Mouse (Mus musculus) liver, embryonic 12.5 days (tissue): ENCODE data around the gene Cog1. TPM values are rescaled to one million over a fixed set of nuclear protein-coding genes. Genes with fewer than 3 reads are reported as not detected.
A peak's percentile ranks its signal among the peaks of the same experiment; 100 is the strongest.

Experiments used
- ATAC-seq: fragments of 200-750 bp; cut with Nextera tagmentation; 2 replicates; pipeline ENCODE4 v1.8.0; 2017; ENCODE audit warnings: moderate number of reproducible peaks, mild to moderate bottlenecking, moderate library complexity
- H3K27ac ChIP-seq: fragments of 300-500 bp; sonication (generic); 2 replicates; pipeline ENCODE4 v1.5.1; 2016; ENCODE audit warnings: mild to moderate bottlenecking
- H3K27me3 ChIP-seq: fragments of 300-500 bp; sonication (generic); replicated peaks from 2 replicates; pipeline ENCODE4 v1.6.1; 2016; ENCODE audit warnings: mild to moderate bottlenecking, moderate library complexity
- H3K36me3 ChIP-seq: fragments of 300-500 bp; sonication (generic); 2 replicates; pipeline ENCODE4 v1.6.1; 2016; ENCODE audit warnings: mild to moderate bottlenecking, moderate library complexity
- H3K4me1 ChIP-seq: fragments of 300-500 bp; sonication (generic); 2 replicates; pipeline ENCODE4 v1.6.1; 2016
- H3K4me2 ChIP-seq: fragments of 300-500 bp; sonication (generic); 2 replicates; pipeline ENCODE4 v1.6.1; 2016; ENCODE audit warnings: mild to moderate bottlenecking, moderate library complexity
- H3K4me3 ChIP-seq: fragments of 300-500 bp; sonication (generic); 2 replicates; pipeline ENCODE4 v1.5.1; 2016; ENCODE audit warnings: mild to moderate bottlenecking, moderate library complexity
- H3K9ac ChIP-seq: fragments of 300-500 bp; sonication (generic); 2 replicates; pipeline ENCODE4 v1.6.1; 2016; ENCODE audit warnings: mild to moderate bottlenecking, moderate library complexity
- H3K9me3 ChIP-seq: fragments of 300-500 bp; sonication (generic); replicated peaks from 2 replicates; pipeline ENCODE4 v1.6.1; 2016; ENCODE audit warnings: mild to moderate bottlenecking, moderate library complexity
- WGBS: fragments of 180-500 bp; shearing (Covaris S2); methylation state at CpG from one replicate; pipeline ENCODE4 v1.1.7; 2016; ENCODE audit not compliant: insufficient replicate concordance; 5-methylcytosine and 5-hydroxymethylcytosine counted together
- polyA plus RNA-seq: library from polyadenylated mRNA; unstranded; fragments of >200 nt; fragmentation: Nextera tagmentation; extraction: Ambion mirVana; gene quantifications from 2 replicates; pipeline ENCODE4 v1.2.1, GENCODE M21; 2016

Gene Cog1
- polyA plus RNA-seq, 1 experiment from 2014 or later, result 21.7 TPM

GRCm38 (mm10) chr11:113690506-113690905 is 41.5 kb downstream of the Cog1 start:
- H3K27me3 ChIP-seq, result no peaks in the 10 kb centered on the region
- WGBS, result 86% methylated on average over 12 of the region's 12 CpGs
- H3K4me2 ChIP-seq, result no peak overlapping the region
- peaks cover 89% of the 10 kb centered on the region for H3K36me3 ChIP-seq
- ATAC-seq, result no peak
- H3K9me3 ChIP-seq, result no peaks in the 10 kb centered on the region
- no peak overlapping the region for H3K4me3 ChIP-seq
- H3K4me1 ChIP-seq, result peaks cover 26% of the 10 kb centered on the region
- no peak overlapping the region for H3K27ac ChIP-seq
- no peak overlapping the region for H3K9ac ChIP-seq

GRCm38 (mm10) chr11:113691318-113691717 is 42.3 kb downstream of the Cog1 start:
- no peak for ATAC-seq
- WGBS, result 82% methylated on average over 5 of the region's 5 CpGs
- Histone ChIP-seq H3K4me2 (no peak overlapping the region), H3K27me3 (no peaks in the 10 kb centered on the region), H3K9ac (no peak overlapping the region), H3K9me3 (no peaks in the 10 kb centered on the region), H3K4me3 (no peak overlapping the region), H3K36me3 (peaks cover 96% of the 10 kb centered on the region), H3K27ac (0 out of 2 replicates have a peak overlapping the region, but pooled peaks have one; percentile 41), H3K4me1 (peaks cover 18% of the 10 kb centered on the region)

- Histone ChIP-seq H3K27ac (no peak overlapping the region), H3K4me2 (no peak overlapping the region), H3K9me3 (no peaks in the 10 kb centered on the region), H3K4me1 (peaks cover 13% of the 10 kb centered on the region), H3K36me3 (peaks cover 96% of the 10 kb centered on the region), H3K4me3 (no peak overlapping the region), H3K9ac (no peak overlapping the region), H3K27me3 (no peaks in the 10 kb centered on the region)
- ATAC-seq, result no peak
- 64% methylated on average over 3 of the region's 3 CpGs for WGBS
Measured at GRCm38 (mm10) chr11:113691851-113692250, 42.9 kb downstream of the Cog1 start.

- no peaks in the 10 kb centered on the region for H3K9me3 ChIP-seq
- H3K9ac ChIP-seq, result no peak overlapping the region
- no peak overlapping the region for H3K4me2 ChIP-seq
- 0 out of 2 replicates have a peak, but pooled peaks cover 3% of the 10 kb centered on the region for H3K4me1 ChIP-seq
- no peaks in the 10 kb centered on the region; the same call in 1 of the 2 replicates for H3K27me3 ChIP-seq
- ATAC-seq, result no peak
- H3K4me3 ChIP-seq, result no peak overlapping the region
- WGBS, result 75% methylated on average over 5 of the region's 5 CpGs
- H3K27ac ChIP-seq, result no peak overlapping the region
- peaks cover 50% of the 10 kb centered on the region for H3K36me3 ChIP-seq
Measured at GRCm38 (mm10) chr11:113697571-113697970, 48.6 kb downstream of the Cog1 start.

DNA sequence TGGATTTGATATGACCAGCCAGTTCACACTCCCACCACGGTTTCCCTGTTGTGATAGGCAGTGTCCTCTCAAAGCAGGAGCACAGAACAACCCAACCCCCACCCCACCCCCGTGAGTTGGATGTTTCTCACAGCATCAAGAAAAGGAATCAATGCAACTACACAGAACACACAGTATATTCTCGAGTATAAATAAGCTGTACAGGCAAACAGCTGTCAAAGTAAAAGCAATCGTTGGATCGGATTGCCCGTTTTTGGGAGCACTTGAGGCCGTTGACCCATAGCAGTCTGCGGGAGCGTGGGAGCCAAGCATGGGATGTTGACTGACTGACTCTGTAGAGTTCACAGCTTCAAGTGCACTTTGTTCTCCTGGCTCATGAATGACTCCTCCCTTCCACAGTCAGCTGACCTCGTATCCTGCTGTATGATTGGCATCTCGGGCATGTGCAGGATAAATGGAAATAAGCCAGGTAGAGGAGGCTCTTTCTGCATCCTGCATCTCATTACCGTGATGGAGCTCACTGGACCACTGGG is 49.1 kb downstream of the Cog1 start:
- Histone ChIP-seq H3K4me2 (no peak overlapping the region), H3K36me3 (peaks cover 45% of the 10 kb centered on the region), H3K4me3 (no peak overlapping the region), H3K9me3 (no peaks in the 10 kb centered on the region), H3K27me3 (no peaks in the 10 kb centered on the region; the same call in 1 of the 2 replicates), H3K9ac (no peak overlapping the region), H3K27ac (no peak overlapping the region), H3K4me1 (0 out of 2 replicates have a peak, but pooled peaks cover 3% of the 10 kb centered on the region)
- WGBS, result 79% methylated on average over 12 of the region's 12 CpGs
- peak; percentile 53; the same call in 1 of the 2 replicates for ATAC-seq

GRCm38 (mm10) chr11:113699643-113700042 is 50.7 kb downstream of the Cog1 start:
- no peak overlapping the region for H3K27ac ChIP-seq
- H3K4me1 ChIP-seq, result 0 out of 2 replicates have a peak, but pooled peaks cover 3% of the 10 kb centered on the region
- no peak overlapping the region for H3K9ac ChIP-seq
- no peak for ATAC-seq
- no peak overlapping the region for H3K4me2 ChIP-seq
- no peaks in the 10 kb centered on the region; the same call in 1 of the 2 replicates for H3K27me3 ChIP-seq
- no peaks in the 10 kb centered on the region for H3K9me3 ChIP-seq
- no peak overlapping the region for H3K4me3 ChIP-seq
- 81% methylated on average over 7 of the region's 7 CpGs for WGBS
- H3K36me3 ChIP-seq, result peaks cover 29% of the 10 kb centered on the region

DNA sequence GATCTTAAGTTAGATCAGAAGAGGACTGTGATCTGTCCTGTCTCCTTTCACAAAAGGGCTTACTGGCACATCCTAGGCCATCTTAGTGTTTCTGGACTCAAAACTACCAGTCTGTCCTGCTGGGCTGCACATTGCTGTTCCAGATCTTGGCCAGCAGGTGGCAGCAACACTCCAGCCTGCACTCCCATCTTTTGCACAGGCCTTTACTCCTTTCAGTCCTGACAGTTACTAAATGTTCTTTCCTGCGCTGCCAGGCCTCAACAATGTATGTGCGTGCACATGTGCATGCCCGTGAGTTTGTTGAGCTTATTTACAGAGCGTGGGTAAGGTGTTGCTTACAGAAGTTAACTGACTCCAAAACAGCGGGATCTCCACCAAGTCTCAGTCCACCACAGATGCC is 54.8 kb downstream of the Cog1 start:
- Histone ChIP-seq H3K36me3 (0 out of 2 replicates have a peak, but pooled peaks cover 4% of the 10 kb centered on the region), H3K27ac (no peak overlapping the region), H3K4me1 (0 out of 2 replicates have a peak, but pooled peaks cover 3% of the 10 kb centered on the region), H3K4me2 (no peak overlapping the region), H3K9ac (no peak overlapping the region), H3K4me3 (no peak overlapping the region), H3K9me3 (no peaks in the 10 kb centered on the region), H3K27me3 (peaks cover 12% of the 10 kb centered on the region)
- ATAC-seq, result peak; percentile 31; the same call in 1 of the 2 replicates
- WGBS, result 40% methylated on average over 5 of the region's 5 CpGs

GRCm38 (mm10) chr11:113705966-113706652 is 57.1 kb downstream of the Cog1 start:
- no peak overlapping the region for H3K9ac ChIP-seq
- H3K4me1 ChIP-seq, result 0 out of 2 replicates have a peak, but pooled peaks cover under 1% of the 10 kb centered on the region
- ATAC-seq, result no peak
- peaks cover 36% of the 10 kb centered on the region for H3K27me3 ChIP-seq
- H3K4me3 ChIP-seq, result no peak overlapping the region
- no peak overlapping the region for H3K27ac ChIP-seq
- H3K36me3 ChIP-seq, result no peaks in the 10 kb centered on the region
- 74% methylated on average over 15 of the region's 15 CpGs for WGBS
- H3K9me3 ChIP-seq, result no peaks in the 10 kb centered on the region
- no peak overlapping the region for H3K4me2 ChIP-seq

GRCm38 (mm10) chr11:113708629-113709213 is 59.8 kb downstream of the Cog1 start:
- peaks cover 47% of the 10 kb centered on the region for H3K27me3 ChIP-seq
- no peaks in the 10 kb centered on the region for H3K36me3 ChIP-seq
- H3K9me3 ChIP-seq, result no peaks in the 10 kb centered on the region
- ATAC-seq, result no peak
- H3K9ac ChIP-seq, result no peak overlapping the region
- H3K27ac ChIP-seq, result no peak overlapping the region
- 52% methylated on average over 19 of the region's 19 CpGs for WGBS
- no peaks in the 10 kb centered on the region for H3K4me1 ChIP-seq
- H3K4me3 ChIP-seq, result no peak overlapping the region
- no peak overlapping the region for H3K4me2 ChIP-seq

GRCm38 (mm10) chr11:113709272-113709671 is 60.3 kb downstream of the Cog1 start:
- Histone ChIP-seq H3K4me3 (no peak overlapping the region), H3K4me1 (no peaks in the 10 kb centered on the region), H3K9me3 (no peaks in the 10 kb centered on the region), H3K27me3 (peaks cover 47% of the 10 kb centered on the region), H3K9ac (no peak overlapping the region), H3K4me2 (no peak overlapping the region), H3K27ac (no peak overlapping the region), H3K36me3 (no peaks in the 10 kb centered on the region)
- 29% methylated on average over 15 of the region's 15 CpGs for WGBS
- ATAC-seq, result no peak

DNA sequence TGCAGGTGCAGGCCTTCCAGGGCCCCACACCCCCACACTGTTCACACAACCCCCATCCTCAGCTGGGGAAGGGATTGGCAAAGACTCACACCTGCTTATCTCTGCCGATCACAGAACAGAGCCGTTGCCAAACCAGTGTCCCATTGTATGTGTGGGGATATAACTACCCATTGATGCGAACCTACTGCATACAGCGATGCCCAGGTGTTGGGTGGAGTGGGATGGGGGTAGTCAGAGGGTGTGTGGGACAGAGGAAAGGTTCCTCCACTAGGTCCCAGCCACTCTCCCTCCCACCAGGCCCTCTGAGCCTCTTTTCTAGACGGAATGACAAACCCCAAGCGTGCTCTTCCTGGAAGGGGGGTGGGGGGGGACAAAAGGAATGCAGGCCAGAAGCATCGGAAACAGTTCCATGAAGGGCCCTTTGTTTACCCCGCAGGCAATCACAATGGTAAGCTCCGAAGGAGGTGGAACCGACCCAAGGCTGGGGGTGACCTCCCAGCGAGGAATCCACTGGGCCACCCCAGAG is 60.8 kb downstream of the Cog1 start, which contains the start of gene Cpsf4l:
Gene Cpsf4l (minus strand): TSS at position 287 of the 526 bp plus-strand sequence.
- no peaks in the 10 kb centered on the region for H3K9me3 ChIP-seq
- peaks cover 47% of the 10 kb centered on the region for H3K27me3 ChIP-seq
- 0 out of 2 replicates have a peak, but pooled peaks cover under 1% of the 10 kb centered on the region for H3K4me1 ChIP-seq
- no peaks in the 10 kb centered on the region for H3K36me3 ChIP-seq
- no peak; the same call in 1 of the 2 replicates for ATAC-seq
- no peak within 1 kb of the TSS for H3K9ac ChIP-seq
- H3K4me3 ChIP-seq, result no peak within 1 kb of the TSS
- H3K27ac ChIP-seq, result no peak within 1 kb of the TSS
- H3K4me2 ChIP-seq, result no peak within 1 kb of the TSS
- 21% methylated on average over 11 of the region's 11 CpGs for whole genome bisulfite sequencing
